Mouse (Mus musculus) hindlimb bud, embryonic 11.5 days (tissue): ENCODE data around the gene Lcn8.
"Not testable (repeated sequence)": the region's sequence is repeated elsewhere in the genome, so short reads cannot be mapped to it uniquely, and the experiment has no call there.

Experiments used
- DNase-seq: peaks from one replicate; pipeline ENCODE4 v3.0.0-alpha.2; 2012; ENCODE audit warnings: low read depth, low spot score; ENCODE audit errors: extremely low spot score

Lcn8 gene

DNA sequence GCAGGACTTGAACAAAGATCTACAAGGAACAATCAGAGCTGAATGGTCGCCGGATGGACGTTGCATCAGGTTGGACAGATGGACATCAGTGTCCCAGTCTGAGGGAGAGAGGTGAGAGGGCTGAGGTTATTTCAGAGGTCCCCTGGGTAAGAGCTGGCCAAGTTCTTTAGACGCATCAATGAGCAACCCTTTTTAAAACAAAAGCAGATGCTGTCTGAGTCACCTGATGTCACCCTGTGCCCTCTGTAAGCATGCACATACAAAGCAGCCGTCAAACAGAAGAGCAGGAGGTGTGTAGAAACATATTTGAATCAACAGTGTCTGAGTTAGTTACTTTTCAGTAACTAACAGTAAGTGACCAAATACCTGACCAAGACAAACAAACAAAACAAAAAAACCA is 11.2 kb downstream of the Lcn8 start:
- DNase-seq = no peak

- no peak for DNase-seq
These were observed 13.6 kb downstream of the Lcn8 start for GRCm38 (mm10) chr2:25666516-25666915.

- DNase-seq = no peak
These were observed 23.6 kb downstream of the Lcn8 start, which contains the start of gene Lcn6 for GRCm38 (mm10) chr2:25676486-25676885. Gene Lcn6, plus strand, starts transcription at chr2:25676786.

- no peak for DNase-seq
These were observed 26.6 kb downstream of the Lcn8 start for GRCm38 (mm10) chr2:25679559-25679958.

DNA sequence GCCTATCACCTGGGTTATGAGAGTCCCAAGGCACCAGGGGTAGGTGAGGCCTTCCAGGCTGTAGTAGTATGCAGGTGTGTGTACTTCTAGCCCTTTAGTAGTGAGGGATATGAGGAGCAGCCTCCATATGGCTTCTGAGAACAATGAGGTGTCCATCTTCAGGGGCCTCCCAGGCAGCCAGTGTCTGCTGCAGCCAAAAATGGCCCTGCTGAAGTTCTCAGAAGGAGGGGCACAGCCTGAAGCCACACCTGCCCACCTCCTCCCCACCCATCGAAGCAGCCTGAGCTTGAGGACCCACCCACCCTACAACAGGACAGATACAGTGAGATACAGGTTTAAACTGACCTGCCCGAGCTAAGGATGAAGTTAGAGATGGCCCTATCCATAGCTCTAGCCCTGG is 29.5 kb downstream of the Lcn8 start, which contains the start of gene Lcn10:
Gene Lcn10 (plus strand): TSS at position 301 of the 400 bp plus-strand sequence.
- DNase-seq = no peak

DNA sequence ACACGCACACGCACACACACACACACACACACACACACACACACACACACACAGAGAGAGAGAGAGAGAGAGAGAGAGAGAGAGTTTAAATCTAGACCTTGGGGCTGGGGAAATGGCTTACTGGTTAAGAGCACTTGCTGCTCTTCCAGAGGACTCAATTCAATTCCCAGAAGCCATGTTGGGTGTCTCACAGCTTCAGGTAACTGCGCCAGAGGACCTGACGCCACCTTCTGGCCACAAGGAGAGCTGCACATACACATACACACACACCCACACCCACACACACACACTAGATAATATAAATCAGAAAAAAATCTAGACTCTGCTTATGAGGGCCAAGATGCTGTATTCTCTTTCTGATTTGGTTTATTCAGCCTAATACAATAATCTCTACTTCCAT is 34.0 kb downstream of the Lcn8 start:
- DNase-seq = no peak

- peak; percentile 41 for DNase-seq
These were observed 41.7 kb downstream of the Lcn8 start for GRCm38 (mm10) chr2:25694605-25695004.

GRCm38 (mm10) chr2:25696951-25697350 is 44.0 kb downstream of the Lcn8 start:
- DNase-seq = no peak

DNA sequence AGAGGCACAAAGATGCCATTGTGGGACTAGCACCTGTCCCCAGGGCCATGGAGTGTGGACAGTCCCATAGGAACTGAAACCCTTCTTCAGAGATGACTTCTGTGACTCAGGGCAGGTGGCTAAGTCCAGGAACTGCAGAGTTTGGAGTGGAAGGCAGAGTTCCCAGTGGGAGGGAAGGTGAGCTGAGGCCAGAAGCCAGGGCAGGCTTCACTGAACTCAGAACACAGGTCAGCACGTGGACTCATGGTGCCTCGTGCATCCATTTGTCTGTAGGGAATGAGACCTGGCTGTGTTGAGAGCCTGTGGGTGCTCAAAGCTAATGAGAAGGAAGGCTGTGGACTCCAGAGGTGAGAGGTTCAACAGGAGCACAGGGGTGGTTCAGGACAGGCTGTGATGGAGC is 45.8 kb downstream of the Lcn8 start:
- DNase-seq = no peak

DNA sequence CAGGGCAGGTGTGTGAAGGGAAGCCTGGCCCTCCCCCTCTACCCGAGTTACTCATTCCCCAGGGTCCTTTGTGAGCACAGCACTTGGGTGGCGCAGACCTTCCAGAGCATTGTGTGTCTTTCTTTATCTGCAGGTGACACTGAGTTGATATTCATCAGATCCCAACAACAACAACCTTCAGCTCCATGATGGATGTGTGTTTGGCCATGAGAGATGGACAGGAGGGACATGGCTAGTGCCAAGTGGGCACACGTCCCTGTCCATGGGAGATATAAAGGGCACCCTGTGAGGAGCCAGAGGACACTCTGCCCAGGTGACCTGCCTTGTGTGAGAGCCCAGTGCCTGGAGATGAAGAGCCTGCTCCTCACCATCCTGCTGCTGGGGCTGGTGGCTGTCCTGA is 46.8 kb downstream of the Lcn8 start, which contains the start of gene Obp2a:
Gene Obp2a (plus strand): TSS at position 301 of the 400 bp plus-strand sequence.
- not testable (repeated sequence) for DNase-seq

DNA sequence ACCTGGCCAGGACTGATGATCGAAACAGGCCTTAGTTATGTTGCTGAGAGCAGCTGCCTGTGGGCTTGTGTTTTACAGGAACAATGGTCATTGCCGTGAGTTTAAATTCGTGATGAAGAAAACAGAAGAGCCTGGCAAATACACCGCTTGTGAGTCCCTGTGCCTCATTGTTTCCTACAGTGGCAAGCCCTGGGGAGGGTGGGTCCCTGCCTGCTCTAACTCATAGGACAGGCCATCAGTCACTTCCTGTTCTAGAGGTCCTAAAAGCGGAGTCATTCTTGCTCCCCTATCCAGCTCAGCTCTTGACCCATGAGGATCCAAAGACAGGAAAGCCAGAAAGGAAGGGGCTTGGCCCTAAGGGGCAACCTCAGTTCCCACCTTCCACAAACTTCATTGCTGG is 48.1 kb downstream of the Lcn8 start:
- DNase-seq = no peak

DNA sequence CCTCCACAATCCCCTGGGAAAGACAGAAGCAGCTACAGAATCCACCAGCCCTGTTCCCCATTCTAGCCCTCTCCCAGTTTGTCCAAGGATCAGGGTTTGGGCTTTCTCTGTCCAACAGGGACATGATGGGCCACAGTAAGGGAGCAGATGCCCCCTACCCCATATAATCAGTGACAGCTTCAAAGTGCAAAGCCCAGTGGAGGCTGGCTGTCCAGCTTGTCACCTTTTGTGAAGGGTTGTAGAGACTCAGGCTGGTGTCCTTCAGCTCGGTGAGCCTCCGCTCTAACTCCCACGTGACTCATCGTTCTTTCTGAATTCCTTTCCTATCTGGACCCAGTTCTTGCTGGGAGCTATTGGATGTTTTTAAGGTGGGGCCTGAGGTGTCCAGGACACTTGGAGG is 50.8 kb downstream of the Lcn8 start:
- DNase-seq = no peak
